Mouse (Mus musculus) myocyte (in vitro differentiated cells): ENCODE data around the gene Kif16b. TPM values are rescaled to one million over a fixed set of nuclear protein-coding genes. Genes with fewer than 3 reads are reported as not detected.

Experiments
- H3K27me3 ChIP-seq: one replicate; pipeline ENCODE4 v1.6.1; 2011; ENCODE audit not compliant: control insufficient read depth, insufficient read depth, insufficient read length
- H3K36me3 ChIP-seq: one replicate; pipeline ENCODE4 v1.6.1; 2011; ENCODE audit not compliant: control insufficient read depth, insufficient read depth
- H3K4me2 ChIP-seq: one replicate; pipeline ENCODE4 v1.6.1; 2011; ENCODE audit warnings: low read depth, control low read depth
- H3K4me3 ChIP-seq: one replicate; pipeline ENCODE4 v1.5.1; 2011; ENCODE audit warnings: mild to moderate bottlenecking, control low read depth, moderate library complexity
- H3K79me2 ChIP-seq: one replicate; pipeline ENCODE4 v1.6.1; 2011; ENCODE audit not compliant: control insufficient read depth, insufficient read depth
- H3ac ChIP-seq: one replicate; pipeline ENCODE4 v1.6.1; 2011; ENCODE audit not compliant: control insufficient read depth, insufficient read length
- CEBPB ChIP-seq: IDR thresholded peaks from 2 replicates; pipeline ENCODE4 v1.6.1; 2011; ENCODE audit warnings: mild to moderate bottlenecking, moderate library complexity; ENCODE audit not compliant: poor library complexity, insufficient read depth, severe bottlenecking
- E2F4 ChIP-seq: IDR thresholded peaks from one replicate; pipeline ENCODE4 v1.6.1; 2011; ENCODE audit warnings: mild to moderate bottlenecking, control low read depth, moderate library complexity; ENCODE audit not compliant: insufficient read depth
- MAX ChIP-seq: IDR thresholded peaks from one replicate; pipeline ENCODE4 v1.6.1; 2011; ENCODE audit warnings: low read depth, mild to moderate bottlenecking, control low read depth
- MYOD1 ChIP-seq, 3 experiments: IDR thresholded peaks; one replicate each; pipeline ENCODE4 v1.6.1; 2011; ENCODE audit warnings: control low read depth in 2 of 3, low read depth in 2 of 3, mild to moderate bottlenecking in 2 of 3, moderate library complexity in 1 of 3; ENCODE audit not compliant: insufficient read length in 2 of 3, control insufficient read depth in 1 of 3
- MYOG ChIP-seq, 3 experiments: IDR thresholded peaks; one replicate each; pipeline ENCODE4 v1.6.1; 2011; ENCODE audit warnings: control low read depth in 2 of 3, low read depth in 2 of 3, mild to moderate bottlenecking in 2 of 3; ENCODE audit not compliant: insufficient read length in 2 of 3, control insufficient read depth in 1 of 3, insufficient read depth in 1 of 3
- POLR2A ChIP-seq: IDR thresholded peaks from one replicate; pipeline ENCODE4 v1.6.1; 2011; ENCODE audit warnings: low read depth, mild to moderate bottlenecking, control low read depth, moderate library complexity; ENCODE audit not compliant: insufficient read length
- POLR2AphosphoS2 ChIP-seq: IDR thresholded peaks from one replicate; pipeline ENCODE4 v1.6.1; 2011; ENCODE audit warnings: low read depth, control low read depth; ENCODE audit not compliant: insufficient read length
- REST ChIP-seq: IDR thresholded peaks from one replicate; pipeline ENCODE4 v1.6.1; 2011; ENCODE audit warnings: mild to moderate bottlenecking, control low read depth, moderate library complexity; ENCODE audit not compliant: insufficient read depth, insufficient read length
- SRF ChIP-seq: IDR thresholded peaks from one replicate; pipeline ENCODE4 v1.6.1; 2011; ENCODE audit warnings: low read depth; ENCODE audit not compliant: control insufficient read depth, insufficient read length
- TCF12 ChIP-seq: IDR thresholded peaks from one replicate; pipeline ENCODE4 v1.6.1; 2011; ENCODE audit warnings: mild to moderate bottlenecking, control low read depth; ENCODE audit not compliant: poor library complexity, insufficient read depth, severe bottlenecking
- TCF3 ChIP-seq: IDR thresholded peaks from one replicate; pipeline ENCODE4 v1.6.1; 2011; ENCODE audit warnings: low read depth, control low read depth; ENCODE audit not compliant: insufficient read length
- USF1 ChIP-seq: IDR thresholded peaks from one replicate; pipeline ENCODE4 v1.6.1; 2011; ENCODE audit warnings: low read depth, mild to moderate bottlenecking, control low read depth, moderate library complexity
- polyA plus RNA-seq: library from polyadenylated mRNA; unstranded; fragments of >200 nt; fragmentation: generic; extraction: Trizol; gene quantifications from one replicate; pipeline ENCODE4 v1.2.1, GENCODE M21; 2012; ENCODE audit warnings: missing spikeins

Kif16b gene
- polyA plus RNA-seq, 1 experiment = 3.3 TPM

GRCm38 (mm10) chr2:142875936-142876335 lies 25.4 kb downstream of the Kif16b start:
- Histone ChIP-seq H3K4me3 (no peak overlapping the region), H3K27me3 (no peaks in the 10 kb centered on the region), H3ac (no peak overlapping the region), H3K36me3 (no peaks in the 10 kb centered on the region), H3K4me2 (no peak overlapping the region), H3K79me2 (no peaks in the 10 kb centered on the region)
- TF ChIP-seq USF1 = no peak
- TF ChIP-seq TCF12 = no peak
- no peak for TF ChIP-seq POLR2A
- no peak for TF ChIP-seq MYOG (IDR thresholded peaks at IDR 0.05; ENCODE audit: control insufficient read depth in 1 of 3, insufficient read depth in 1 of 3, insufficient read length in 2 of 3, low read depth in 2 of 3)
- no peak for TF ChIP-seq TCF3
- no peak for TF ChIP-seq POLR2AphosphoS2
- no peak for TF ChIP-seq REST
- no peak for TF ChIP-seq CEBPB
- no peak for TF ChIP-seq SRF
- no peak for TF ChIP-seq MYOD1 (IDR thresholded peaks at IDR 0.05; ENCODE audit: control insufficient read depth in 1 of 3, insufficient read length in 2 of 3, low read depth in 2 of 3)
- no peak for TF ChIP-seq MAX
- no peak for TF ChIP-seq E2F4

- no peak for TF ChIP-seq E2F4
- TF ChIP-seq MYOD1 (IDR thresholded peaks at IDR 0.05; ENCODE audit: control insufficient read depth in 1 of 3, insufficient read length in 2 of 3, low read depth in 2 of 3) = no peak
- TF ChIP-seq POLR2A = no peak
- no peak for TF ChIP-seq MYOG (IDR thresholded peaks at IDR 0.05; ENCODE audit: control insufficient read depth in 1 of 3, insufficient read depth in 1 of 3, insufficient read length in 2 of 3, low read depth in 2 of 3)
- no peak for TF ChIP-seq REST
- no peak for TF ChIP-seq POLR2AphosphoS2
- TF ChIP-seq MAX = no peak
- TF ChIP-seq TCF3 = no peak
- no peak for TF ChIP-seq CEBPB
- no peak for TF ChIP-seq USF1
- no peak for TF ChIP-seq TCF12
- TF ChIP-seq SRF = no peak
- no peak overlapping the region for H3K4me2 ChIP-seq
Observed at GRCm38 (mm10) chr2:142874562-142874961, 26.8 kb downstream of the Kif16b start.

DNA sequence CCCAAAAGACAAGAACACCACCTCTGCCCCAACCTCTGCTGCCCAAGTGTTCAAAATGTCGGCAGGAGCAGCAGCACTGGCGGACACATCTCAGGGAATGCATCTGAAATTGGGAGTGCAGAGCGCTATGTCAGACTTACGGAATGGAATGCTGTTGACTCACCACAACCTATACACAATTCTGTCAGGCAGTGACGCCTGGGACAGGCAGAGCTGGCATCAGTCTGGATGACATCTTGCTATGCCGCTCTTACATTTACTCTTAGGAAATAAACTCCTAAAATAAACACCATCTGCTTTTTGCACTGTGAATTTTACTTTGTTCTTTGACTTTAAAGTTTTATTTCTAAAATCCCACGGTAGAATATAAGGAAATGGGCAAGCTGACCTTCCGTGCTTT lies 31.3 kb downstream of the Kif16b start:
- no peaks in the 10 kb centered on the region for H3K79me2 ChIP-seq
- H3K27me3 ChIP-seq = no peaks in the 10 kb centered on the region
- H3K4me3 ChIP-seq = no peak overlapping the region
- no peak overlapping the region for H3K4me2 ChIP-seq
- no peaks in the 10 kb centered on the region for H3K36me3 ChIP-seq
- no peak overlapping the region for H3ac ChIP-seq
- TF ChIP-seq POLR2AphosphoS2 (no peak), CEBPB (no peak), TCF12 (no peak), MYOD1 (IDR thresholded peaks at IDR 0.05; ENCODE audit: control insufficient read depth in 1 of 3, insufficient read length in 2 of 3, low read depth in 2 of 3) (no peak), POLR2A (no peak), MYOG (IDR thresholded peaks at IDR 0.05; ENCODE audit: control insufficient read depth in 1 of 3, insufficient read depth in 1 of 3, insufficient read length in 2 of 3, low read depth in 2 of 3) (no peak), USF1 (no peak), TCF3 (no peak), REST (no peak), SRF (no peak), MAX (no peak)

More at GRCm38 (mm10) chr2:142874562-142874961, 26.8 kb downstream of the Kif16b start:
- Histone ChIP-seq H3K36me3 (no peaks in the 10 kb centered on the region), H3ac (no peak overlapping the region), H3K27me3 (no peaks in the 10 kb centered on the region), H3K4me3 (no peak overlapping the region), H3K79me2 (no peaks in the 10 kb centered on the region)

DNA sequence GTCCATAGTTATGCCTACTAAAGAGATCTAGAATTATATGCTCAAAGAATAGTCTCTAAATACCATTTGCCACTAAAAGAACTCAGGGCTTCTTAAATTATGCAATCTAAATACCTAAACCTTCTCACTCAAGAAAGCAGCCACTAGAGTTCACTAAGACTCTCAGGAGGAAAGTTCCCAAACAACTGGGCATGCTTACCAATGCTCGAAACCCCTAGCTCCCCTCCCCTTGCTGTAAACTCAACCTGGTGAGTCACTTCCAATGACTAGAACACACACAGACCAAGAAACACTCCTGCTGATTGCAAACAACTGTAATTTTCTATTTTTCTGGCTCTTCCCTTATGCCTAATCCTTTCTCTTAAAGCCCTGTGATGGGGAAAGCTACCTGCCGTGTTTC lies 33.9 kb downstream of the Kif16b start:
- Histone ChIP-seq H3K4me2 (no peak overlapping the region), H3K4me3 (no peak overlapping the region), H3K36me3 (peaks cover 7% of the 10 kb centered on the region), H3K79me2 (no peaks in the 10 kb centered on the region), H3ac (no peak overlapping the region), H3K27me3 (no peaks in the 10 kb centered on the region)
- TF ChIP-seq POLR2A (no peak), CEBPB (no peak), POLR2AphosphoS2 (no peak), MYOG (IDR thresholded peaks at IDR 0.05; ENCODE audit: control insufficient read depth in 1 of 3, insufficient read depth in 1 of 3, insufficient read length in 2 of 3, low read depth in 2 of 3) (no peak)

DNA sequence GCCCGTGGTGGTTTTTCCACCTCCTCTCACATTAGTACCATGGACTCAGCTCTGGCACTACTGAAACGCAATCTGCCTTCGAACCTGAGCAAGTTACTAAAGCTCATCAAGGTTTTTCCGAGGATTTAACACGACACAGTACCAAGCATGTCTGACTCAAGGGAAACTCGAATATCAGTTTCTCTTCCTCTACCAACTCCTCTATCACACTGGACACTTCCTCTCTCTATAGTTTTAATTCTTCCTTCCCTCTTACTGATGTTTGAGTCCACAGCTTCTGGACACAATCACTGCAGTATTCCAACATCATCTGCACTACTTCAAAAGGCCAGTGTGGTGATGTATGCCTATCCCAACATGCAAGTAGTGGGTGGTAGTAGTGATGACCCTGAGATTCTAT lies 40.3 kb downstream of the Kif16b start:
- no peaks in the 10 kb centered on the region for H3K27me3 ChIP-seq
- H3K4me3 ChIP-seq = no peak overlapping the region
- peaks cover 7% of the 10 kb centered on the region for H3K36me3 ChIP-seq
- H3ac ChIP-seq = no peak overlapping the region
- TF ChIP-seq MAX (no peak), TCF12 (no peak), POLR2A (no peak), MYOD1 (IDR thresholded peaks at IDR 0.05; ENCODE audit: control insufficient read depth in 1 of 3, insufficient read length in 2 of 3, low read depth in 2 of 3) (no peak), REST (no peak), USF1 (no peak), MYOG (IDR thresholded peaks at IDR 0.05; ENCODE audit: control insufficient read depth in 1 of 3, insufficient read depth in 1 of 3, insufficient read length in 2 of 3, low read depth in 2 of 3) (no peak)
- H3K79me2 ChIP-seq = no peaks in the 10 kb centered on the region
- no peak overlapping the region for H3K4me2 ChIP-seq
